Mouse (Mus musculus) midbrain, embryonic 10.5 days (tissue): ENCODE measurements around the gene Pla2g4b. TPM values are rescaled to one million over a fixed set of nuclear protein-coding genes. Genes with fewer than 3 reads are reported as not detected.

Experiments
- DNase-seq: peaks from one replicate; pipeline ENCODE4 v3.0.0-alpha.2; 2017; ENCODE audit warnings: low spot score
- H3K27ac ChIP-seq: fragments of 300-500 bp; sonication (generic); replicated peaks from 2 replicates; pipeline ENCODE4 v1.5.1; 2016; ENCODE audit warnings: mild to moderate bottlenecking
- H3K27me3 ChIP-seq: fragments of 300-500 bp; sonication (generic); 2 replicates; pipeline ENCODE4 v1.6.1; 2016; ENCODE audit warnings: low read depth, mild to moderate bottlenecking; ENCODE audit not compliant: poor library complexity, severe bottlenecking
- H3K36me3 ChIP-seq: fragments of 300-500 bp; sonication (generic); 2 replicates; pipeline ENCODE4 v1.6.1; 2016; ENCODE audit warnings: mild to moderate bottlenecking, moderate library complexity
- H3K4me1 ChIP-seq: fragments of 300-500 bp; sonication (generic); 2 replicates; pipeline ENCODE4 v1.6.1; 2016
- H3K4me3 ChIP-seq: fragments of 300-500 bp; sonication (generic); 2 replicates; pipeline ENCODE4 v1.5.1; 2016; ENCODE audit warnings: mild to moderate bottlenecking, moderate library complexity
- H3K9me3 ChIP-seq: fragments of 300-500 bp; sonication (generic); replicated peaks from 2 replicates; pipeline ENCODE4 v1.6.1; 2016; ENCODE audit warnings: mild to moderate bottlenecking
- WGBS: fragments of 180-500 bp; shearing (Covaris S2); methylation state at CpG from one replicate; pipeline ENCODE4 v1.1.7; 2016; 5-methylcytosine and 5-hydroxymethylcytosine counted together
- polyA plus RNA-seq: library from polyadenylated mRNA; unstranded; fragments of >200 nt; fragmentation: Nextera tagmentation; extraction: Ambion mirVana; gene quantifications from 2 replicates; pipeline ENCODE4 v1.2.1, GENCODE M21; 2016

The Pla2g4b gene
- polyA plus RNA-seq, 1 experiment from 2014 or later = 2.4 TPM

DNA sequence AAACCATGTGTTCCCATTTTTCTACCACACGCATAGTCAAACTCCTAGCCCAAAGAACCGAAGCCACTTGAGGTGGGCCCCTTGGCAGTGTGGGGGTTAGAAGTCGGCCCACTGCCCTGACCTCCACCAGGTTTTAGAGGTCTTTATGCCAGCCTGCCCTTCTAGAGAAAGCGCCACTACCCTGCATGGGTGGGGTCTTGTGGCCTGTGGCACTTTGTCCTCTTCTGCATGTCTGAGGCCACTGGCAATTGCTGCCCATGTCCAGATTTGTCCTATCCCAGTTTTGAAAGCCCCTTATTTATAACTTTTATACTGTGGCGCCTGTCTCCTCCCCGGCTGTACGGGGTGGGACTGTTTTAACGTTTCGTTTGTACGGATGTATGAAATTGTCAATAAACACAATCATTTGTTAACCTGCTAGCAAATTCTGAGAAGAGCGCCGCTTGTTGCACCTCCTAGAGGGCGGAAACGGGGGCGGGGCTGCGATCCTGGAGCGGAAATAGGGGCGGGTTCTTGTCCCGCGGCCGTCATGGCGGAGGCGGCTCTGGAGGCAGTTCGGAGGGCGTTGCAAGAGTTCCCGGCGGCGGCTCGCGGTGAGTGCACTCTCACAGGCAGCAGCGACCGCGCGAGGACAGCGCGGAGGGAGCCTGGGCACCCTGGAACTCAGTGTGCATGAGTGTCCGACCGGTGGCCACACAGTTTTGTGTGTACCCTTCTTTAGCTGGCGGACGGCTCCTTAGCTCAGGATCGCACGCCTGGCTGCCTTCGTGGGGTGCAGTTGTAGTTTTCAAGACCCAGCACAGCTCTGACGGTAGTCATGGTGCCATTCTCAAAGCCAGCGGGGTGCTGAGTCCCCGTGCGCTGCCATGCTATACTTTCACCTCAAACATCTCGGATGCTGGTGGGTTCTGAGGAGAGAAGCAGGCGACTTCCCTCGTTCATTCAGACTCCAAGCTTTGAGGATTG, 6.0 kb upstream of the Pla2g4b start, which contains the start of the genes Jmjd7 and Gm28042:
Jmjd7 (plus strand) TSS at position 500 of the 966 bp plus-strand sequence.
Gm28042 (plus strand) TSS at position 510 of the 966 bp plus-strand sequence.
- no peaks in the 10 kb centered on the region for H3K27me3 ChIP-seq
- WGBS = 6% methylated on average over 50 of the region's 50 CpGs
- peaks cover 16% of the 10 kb centered on the region for H3K4me1 ChIP-seq
- peaks cover 69% of the 10 kb centered on the region for H3K36me3 ChIP-seq
- peak within 1 kb of the TSS; percentile 85 for H3K4me3 ChIP-seq
- H3K27ac ChIP-seq = peak within 1 kb of the TSS; percentile 93
- H3K9me3 ChIP-seq = no peaks in the 10 kb centered on the region
- peak; percentile 89 for DNase-seq

DNA sequence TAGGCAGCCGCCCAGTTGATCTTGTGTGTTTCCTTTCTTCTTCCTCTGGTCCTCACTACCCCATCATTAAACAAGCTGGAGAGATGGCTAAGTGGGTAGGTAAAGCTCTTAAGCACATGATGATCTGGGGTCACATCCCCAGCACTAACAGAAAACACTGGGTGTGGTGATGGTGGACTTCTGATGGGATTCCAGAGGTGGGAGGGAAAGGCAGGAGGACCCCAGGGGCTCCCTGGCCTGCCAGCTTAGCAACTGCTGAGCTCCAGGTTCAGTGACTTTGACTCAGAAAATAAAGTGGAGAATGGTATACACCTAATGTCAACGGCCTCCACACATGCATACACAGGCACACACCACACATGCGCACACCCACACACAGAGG, 5.3 kb upstream of the Pla2g4b start:
- 54% methylated on average over 3 of the region's 3 CpGs for WGBS
- Histone ChIP-seq H3K36me3 (peaks cover 69% of the 10 kb centered on the region), H3K9me3 (no peaks in the 10 kb centered on the region), H3K27ac (peak overlapping the region; percentile 93), H3K27me3 (no peaks in the 10 kb centered on the region), H3K4me1 (peaks cover 16% of the 10 kb centered on the region), H3K4me3 (peak overlapping the region; percentile 85)
- DNase-seq = peak; percentile 23

DNA sequence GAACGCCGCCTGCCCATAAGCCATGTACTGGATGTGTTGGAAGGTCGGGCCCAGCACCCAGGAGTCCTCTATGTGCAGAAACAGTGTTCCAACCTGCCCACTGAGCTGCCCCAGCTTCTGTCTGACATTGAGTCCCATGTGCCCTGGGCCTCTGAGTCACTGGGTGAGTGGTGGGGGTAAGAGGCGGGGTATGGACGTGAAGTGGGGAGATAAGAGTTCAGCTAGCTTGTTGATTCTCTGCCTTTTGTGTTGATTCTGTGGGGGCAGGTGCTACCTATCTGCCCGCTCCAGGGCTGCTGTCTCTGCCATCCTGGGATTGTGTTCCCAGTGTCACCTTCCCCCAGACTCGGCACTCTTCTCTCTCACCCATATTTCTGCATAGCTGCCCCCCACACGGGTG, 2.8 kb upstream of the Pla2g4b start:
- 94% methylated on average over 8 of the region's 8 CpGs for WGBS
- peaks cover 16% of the 10 kb centered on the region for H3K4me1 ChIP-seq
- no peaks in the 10 kb centered on the region for H3K9me3 ChIP-seq
- H3K36me3 ChIP-seq = peaks cover 69% of the 10 kb centered on the region
- no peak overlapping the region for H3K4me3 ChIP-seq
- no peak overlapping the region for H3K27ac ChIP-seq
- H3K27me3 ChIP-seq = no peaks in the 10 kb centered on the region
- DNase-seq = no peak

DNA sequence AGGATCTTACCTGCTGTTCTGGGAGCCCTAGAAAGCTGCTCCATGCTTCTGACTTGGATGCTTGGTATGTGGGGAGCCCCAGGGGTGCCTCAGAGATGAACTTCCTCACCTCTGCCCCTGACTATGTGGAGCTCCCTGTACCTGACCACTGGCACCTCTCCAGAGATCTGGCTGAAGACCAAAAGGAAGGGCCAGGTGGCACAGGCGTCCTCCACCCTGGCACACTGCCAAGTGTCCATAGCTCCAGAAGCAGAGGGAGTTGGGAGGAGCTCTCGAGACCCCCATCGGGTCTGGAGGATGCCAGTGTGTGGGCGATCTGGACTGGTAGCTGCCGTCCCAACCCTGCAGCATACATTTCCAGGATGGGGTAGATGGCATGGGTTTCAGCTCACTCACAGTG, 509 bp downstream of the Pla2g4b start:
- no peaks in the 10 kb centered on the region for H3K4me1 ChIP-seq
- DNase-seq = no peak
- WGBS = 94% methylated on average over 5 of the region's 5 CpGs
- no peaks in the 10 kb centered on the region for H3K27me3 ChIP-seq
- no peak overlapping the region for H3K27ac ChIP-seq
- no peaks in the 10 kb centered on the region for H3K9me3 ChIP-seq
- H3K4me3 ChIP-seq = no peak overlapping the region
- peaks cover 96% of the 10 kb centered on the region for H3K36me3 ChIP-seq

DNA sequence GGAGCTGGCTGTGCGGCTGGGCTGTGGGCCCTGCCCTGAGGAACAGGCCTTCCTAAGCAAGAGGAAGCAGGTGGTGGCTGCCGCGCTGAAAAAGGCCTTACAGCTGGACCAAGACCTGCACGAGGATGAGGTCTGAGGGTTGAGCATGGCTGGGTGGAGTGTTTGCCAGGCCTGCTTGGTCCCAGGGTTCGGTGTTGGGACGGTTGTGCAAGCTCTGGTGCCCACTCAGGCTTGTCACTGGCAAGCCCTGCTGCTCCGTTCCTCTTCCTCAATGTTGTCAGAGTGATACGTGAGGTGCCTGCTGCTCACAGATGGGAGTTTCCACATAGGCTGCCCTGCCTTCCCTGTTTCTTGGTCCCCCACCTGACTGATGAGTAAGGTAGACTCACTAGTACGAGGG, 4.5 kb downstream of the Pla2g4b start:
- WGBS = 90% methylated on average over 9 of the region's 9 CpGs
- Histone ChIP-seq H3K36me3 (peaks cover 100% of the 10 kb centered on the region), H3K9me3 (no peaks in the 10 kb centered on the region), H3K27ac (no peak overlapping the region), H3K4me1 (no peaks in the 10 kb centered on the region), H3K27me3 (no peaks in the 10 kb centered on the region), H3K4me3 (no peak overlapping the region)
- no peak for DNase-seq

DNA sequence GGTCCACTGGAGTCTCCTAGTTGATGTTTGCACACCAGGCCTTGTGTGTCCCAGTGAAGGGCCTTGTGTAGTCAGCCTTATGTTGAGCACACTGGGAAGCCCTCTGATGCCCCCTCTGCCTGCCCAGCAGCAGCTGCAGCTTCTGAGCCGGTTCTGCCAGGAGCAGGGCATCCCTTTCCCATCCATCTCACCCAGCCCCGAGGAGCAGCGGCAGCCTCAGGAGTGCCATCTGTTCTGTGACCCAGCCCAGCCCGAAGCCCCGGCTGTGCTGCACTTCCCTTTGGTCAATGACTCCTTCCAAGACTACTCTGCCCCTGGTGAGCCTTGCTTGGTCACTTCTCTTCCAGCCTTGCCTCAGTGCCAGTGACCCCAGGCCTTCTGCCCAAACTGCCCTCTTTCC, 7.8 kb downstream of the Pla2g4b start:
- peaks cover 67% of the 10 kb centered on the region for H3K36me3 ChIP-seq
- WGBS = 91% methylated on average over 5 of the region's 5 CpGs
- DNase-seq = no peak

DNA sequence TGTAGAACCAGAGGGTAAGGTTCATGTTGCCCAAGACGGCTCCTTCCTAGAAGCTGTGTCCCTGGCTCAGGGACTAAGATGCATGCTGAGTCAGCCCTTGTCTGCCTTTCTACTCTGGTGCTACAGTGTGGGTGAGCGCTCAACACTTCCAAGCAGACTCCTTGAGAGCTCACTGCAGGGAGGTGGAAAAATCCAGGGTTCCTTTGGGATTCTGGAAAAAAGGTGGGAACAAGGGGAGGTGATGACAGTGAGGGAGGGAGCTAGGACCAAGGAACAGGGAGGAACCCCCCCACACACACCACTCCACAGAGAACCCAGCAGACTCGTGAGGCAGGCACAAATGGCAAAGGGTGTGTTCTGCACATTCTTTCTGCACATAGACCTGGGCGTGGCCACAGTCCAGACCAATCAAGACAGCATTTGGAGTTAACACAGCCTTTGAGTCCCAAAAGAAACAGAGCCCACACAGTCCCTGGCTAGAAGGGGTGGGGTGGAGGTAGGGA, 10.9 kb downstream of the Pla2g4b start:
- WGBS = 64% methylated on average over 4 of the region's 4 CpGs
- Histone ChIP-seq H3K27me3 (no peaks in the 10 kb centered on the region), H3K9me3 (no peaks in the 10 kb centered on the region), H3K4me1 (peaks cover 5% of the 10 kb centered on the region; the same call in 1 of the 2 replicates), H3K36me3 (peaks cover 36% of the 10 kb centered on the region), H3K4me3 (no peak overlapping the region), H3K27ac (no peak overlapping the region)
- DNase-seq = no peak

More for the DNA sequence above, 7.8 kb downstream of the Pla2g4b start:
- Histone ChIP-seq H3K27me3 (no peaks in the 10 kb centered on the region), H3K27ac (no peak overlapping the region), H3K4me3 (no peak overlapping the region), H3K9me3 (no peaks in the 10 kb centered on the region), H3K4me1 (no peaks in the 10 kb centered on the region)

DNA sequence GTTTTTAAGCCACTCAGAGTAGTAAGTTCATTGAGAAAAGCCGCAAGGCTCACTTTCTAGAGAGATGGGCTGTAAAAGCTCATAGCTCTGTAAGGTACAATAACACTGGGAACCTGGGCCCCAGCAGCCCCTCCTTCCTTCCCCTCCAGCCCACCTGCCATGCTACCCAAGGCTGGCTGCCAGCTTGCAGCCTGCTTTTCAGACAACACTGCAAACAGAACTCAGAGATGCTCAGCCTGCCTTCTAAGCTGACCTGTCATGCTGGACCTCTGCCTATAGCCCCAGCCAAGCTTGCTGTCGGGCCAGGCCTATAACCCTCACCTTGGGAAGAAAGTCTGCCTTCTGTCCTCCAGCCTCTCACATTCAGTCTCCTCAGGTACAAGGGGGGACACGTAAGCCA, 11.5 kb downstream of the Pla2g4b start:
- H3K4me3 ChIP-seq = no peak overlapping the region
- no peaks in the 10 kb centered on the region for H3K9me3 ChIP-seq
- no peak overlapping the region for H3K27ac ChIP-seq
- no peaks in the 10 kb centered on the region for H3K27me3 ChIP-seq
- 83% methylated on average over 3 of the region's 3 CpGs for WGBS
- peaks cover 30% of the 10 kb centered on the region for H3K36me3 ChIP-seq
- peaks cover 5% of the 10 kb centered on the region; the same call in 1 of the 2 replicates for H3K4me1 ChIP-seq
- DNase-seq = no peak

DNA sequence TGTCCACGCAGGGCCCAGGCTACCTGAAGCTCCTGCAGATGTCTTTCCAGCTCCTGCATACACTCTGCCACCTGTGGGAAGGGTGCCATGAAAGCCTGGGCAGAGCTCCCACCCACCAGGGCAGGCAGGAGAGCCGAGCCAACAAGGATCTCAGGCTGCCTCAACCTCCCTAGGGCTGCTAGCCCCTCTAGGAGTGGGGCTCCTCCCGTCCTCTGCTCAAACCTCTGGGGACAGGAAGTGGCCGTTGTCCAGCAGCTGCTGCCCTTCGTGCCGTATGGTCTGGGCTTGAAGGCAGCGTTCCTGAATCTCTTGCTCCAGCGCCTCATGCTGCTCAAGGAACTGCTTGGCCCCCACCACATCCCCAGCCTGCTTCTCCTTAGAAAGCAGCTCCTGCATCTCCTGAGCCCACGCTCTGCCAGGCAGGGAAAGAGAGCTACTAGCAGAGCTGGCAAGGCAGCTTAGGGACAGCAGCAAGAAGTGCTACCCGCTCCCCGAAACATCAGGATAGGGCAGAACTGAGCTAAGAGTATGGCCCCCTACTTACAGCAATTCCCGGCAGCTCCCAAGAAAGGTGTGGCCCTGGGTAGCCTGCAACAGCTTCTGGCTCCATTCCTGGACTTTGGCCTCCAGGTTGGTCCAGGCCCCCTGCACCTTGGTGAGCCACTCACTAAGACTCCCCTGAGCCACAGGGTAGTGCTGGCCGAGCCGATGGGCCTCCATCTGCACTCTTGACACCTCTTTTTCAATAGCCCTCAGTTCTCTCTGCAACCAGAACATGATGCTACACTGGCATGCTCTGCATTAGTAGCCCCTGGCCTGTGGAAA, 13.5 kb downstream of the Pla2g4b start:
- Histone ChIP-seq H3K27ac (no peak overlapping the region), H3K36me3 (peaks cover 10% of the 10 kb centered on the region), H3K4me3 (no peak overlapping the region), H3K9me3 (no peaks in the 10 kb centered on the region), H3K27me3 (no peaks in the 10 kb centered on the region), H3K4me1 (peaks cover 5% of the 10 kb centered on the region; the same call in 1 of the 2 replicates)
- DNase-seq = no peak
- 76% methylated on average over 14 of the region's 14 CpGs for WGBS

DNA sequence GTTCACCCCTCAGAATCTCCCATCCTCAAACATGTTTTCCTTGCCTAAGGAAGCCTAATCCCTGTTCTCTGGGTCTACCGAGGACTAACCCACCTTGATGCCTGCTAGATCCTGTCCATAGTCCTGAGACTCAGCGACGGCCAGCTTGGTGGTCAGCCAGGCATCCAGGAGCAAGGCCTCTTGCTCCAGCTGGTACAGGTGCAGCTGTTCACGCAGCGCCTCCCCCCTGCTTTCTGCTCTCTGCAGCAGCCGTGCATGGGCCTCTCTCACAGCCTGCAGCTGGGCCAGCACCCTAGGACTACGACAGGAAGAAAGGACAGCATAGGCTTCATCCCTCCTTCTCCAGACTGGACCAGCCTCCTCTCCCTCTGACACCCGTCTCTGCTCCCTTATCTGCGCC, 15.0 kb downstream of the Pla2g4b start:
- H3K36me3 ChIP-seq = no peaks in the 10 kb centered on the region
- no peak for DNase-seq
- no peak overlapping the region for H3K4me3 ChIP-seq
- no peaks in the 10 kb centered on the region for H3K9me3 ChIP-seq
- H3K27ac ChIP-seq = no peak overlapping the region
- no peaks in the 10 kb centered on the region for H3K27me3 ChIP-seq
- peaks cover 5% of the 10 kb centered on the region; the same call in 1 of the 2 replicates for H3K4me1 ChIP-seq
- 80% methylated on average over 9 of the region's 9 CpGs for WGBS

DNA sequence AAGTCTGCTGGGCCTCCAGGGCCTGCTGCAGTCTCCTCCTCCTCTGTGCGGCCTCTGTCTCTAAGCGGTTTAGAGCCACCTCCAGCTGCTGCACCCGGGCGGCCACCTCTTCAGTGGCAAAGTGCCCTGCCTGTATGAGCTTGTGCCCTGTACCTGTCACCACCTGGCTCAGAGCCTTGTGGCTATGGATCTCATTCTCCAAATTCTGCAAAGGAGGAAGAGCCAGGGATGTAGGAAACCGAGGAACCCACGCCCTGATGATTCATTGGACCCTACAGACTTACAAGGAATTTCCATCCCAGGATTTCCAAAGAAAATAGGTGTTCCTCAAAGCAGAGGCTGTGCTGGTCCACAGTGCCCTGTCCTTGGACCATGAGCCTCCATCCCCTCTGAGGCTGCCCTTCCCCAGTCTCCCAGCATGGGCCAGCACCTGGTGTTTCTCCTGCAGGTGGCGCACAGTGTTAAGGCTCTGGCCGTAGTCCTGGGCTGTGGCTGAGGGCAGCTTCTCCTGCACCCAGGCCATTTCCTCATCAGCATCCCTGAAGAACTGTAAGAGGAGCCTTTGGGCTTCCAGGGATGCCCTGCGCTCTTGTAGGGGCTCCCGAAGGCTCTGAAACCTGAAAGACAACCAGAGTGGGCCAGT, 16.5 kb downstream of the Pla2g4b start:
- 57% methylated on average over 10 of the region's 10 CpGs for WGBS
- H3K9me3 ChIP-seq = no peaks in the 10 kb centered on the region
- H3K27ac ChIP-seq = no peak overlapping the region
- DNase-seq = peak; percentile 48
- no peaks in the 10 kb centered on the region for H3K27me3 ChIP-seq
- no peaks in the 10 kb centered on the region for H3K36me3 ChIP-seq
- peaks cover 5% of the 10 kb centered on the region; the same call in 1 of the 2 replicates for H3K4me1 ChIP-seq
- no peak overlapping the region for H3K4me3 ChIP-seq

DNA sequence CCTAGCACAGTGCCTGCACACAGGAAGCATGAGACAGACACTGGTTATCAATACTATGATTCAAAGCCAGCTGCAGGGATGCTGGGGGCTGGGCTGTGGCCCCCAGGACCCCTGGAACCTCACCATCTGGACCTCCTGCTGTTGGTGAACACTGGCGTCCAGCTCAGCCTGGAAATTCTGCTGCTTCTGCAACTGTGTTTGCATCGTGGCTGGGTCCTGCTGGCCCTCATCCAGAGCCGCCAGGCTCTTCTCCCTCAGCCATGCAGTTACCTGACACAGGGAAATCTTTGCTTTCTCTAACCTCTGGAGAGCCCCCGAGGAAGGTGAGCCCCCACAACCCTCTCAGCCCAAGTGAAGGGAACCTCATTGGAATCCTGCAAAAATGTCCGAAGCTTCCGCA, 18.2 kb downstream of the Pla2g4b start:
- no peak for DNase-seq
- Histone ChIP-seq H3K36me3 (no peaks in the 10 kb centered on the region), H3K27ac (no peak overlapping the region), H3K9me3 (no peaks in the 10 kb centered on the region), H3K27me3 (no peaks in the 10 kb centered on the region), H3K4me3 (no peak overlapping the region), H3K4me1 (peaks cover 4% of the 10 kb centered on the region; the same call in 1 of the 2 replicates)
- WGBS = 69% methylated on average over 6 of the region's 6 CpGs
